Mouse (Mus musculus): ENCODE measurements around the gene Fuz.
A peak's percentile ranks its signal among the peaks of the same experiment; 100 is the strongest.

Gene Fuz

DNA sequence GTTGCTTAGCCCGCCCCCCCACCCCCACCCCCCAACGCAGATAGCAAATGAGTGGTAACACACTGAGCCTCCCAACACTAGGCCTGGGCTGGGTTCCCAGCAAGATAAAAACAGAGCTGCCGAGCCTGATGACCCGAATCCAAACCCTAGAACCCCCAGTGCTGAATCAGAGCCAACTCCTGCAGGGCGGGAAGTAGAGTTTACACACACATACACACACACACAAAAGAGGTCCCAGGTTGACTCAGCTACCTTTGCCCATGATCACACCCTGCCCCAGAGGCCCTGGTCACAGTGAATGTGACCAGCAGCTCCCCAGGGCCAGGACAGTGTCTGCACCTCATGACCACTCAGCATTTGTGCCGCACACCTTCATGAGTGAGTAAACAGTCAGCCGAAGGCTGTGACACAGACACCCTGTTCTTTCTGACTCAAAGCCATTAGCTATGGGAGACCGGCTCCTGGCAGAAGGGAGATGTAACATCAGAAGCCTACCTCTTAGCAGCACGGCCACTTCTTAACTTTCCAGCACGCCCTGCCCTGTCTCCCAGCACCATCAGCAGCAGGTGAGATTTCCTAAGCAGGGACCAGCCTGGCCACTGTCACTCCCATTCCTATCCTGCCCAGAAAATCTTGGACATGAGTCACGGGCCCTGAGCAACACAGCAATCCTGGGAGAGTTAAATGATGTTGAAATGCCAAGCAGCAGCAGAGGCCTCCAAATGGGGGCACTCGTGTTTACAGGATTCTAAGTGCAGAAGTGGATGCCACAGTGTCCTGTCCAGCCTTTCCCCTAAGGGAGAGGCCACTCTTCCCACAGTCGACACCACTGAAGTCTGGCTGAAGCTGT is 7.4 kb upstream of the Fuz start:
- DNase-seq (ENCODE audit: low spot score in 2 of 2) = no peak

DNA sequence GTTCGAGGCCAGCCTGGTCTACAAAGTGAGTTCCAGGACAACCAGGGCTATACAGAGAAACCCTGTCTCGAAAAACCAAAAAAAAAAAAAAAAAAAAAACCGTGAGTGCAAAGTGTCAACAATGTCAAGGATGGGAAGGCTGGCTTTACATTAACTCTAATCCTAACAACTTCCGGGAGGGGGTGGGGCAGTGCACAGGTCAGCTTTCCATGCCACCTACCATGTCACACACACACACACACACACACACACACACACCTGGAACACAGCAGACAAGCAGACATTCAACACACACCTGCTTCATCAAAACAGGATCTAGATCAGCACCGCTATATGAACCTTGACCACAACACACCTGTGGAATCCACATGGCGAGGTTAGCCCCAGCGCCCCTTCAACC is 5.7 kb upstream of the Fuz start:
- DNase-seq (ENCODE audit: low spot score in 2 of 2) = no peak

DNA sequence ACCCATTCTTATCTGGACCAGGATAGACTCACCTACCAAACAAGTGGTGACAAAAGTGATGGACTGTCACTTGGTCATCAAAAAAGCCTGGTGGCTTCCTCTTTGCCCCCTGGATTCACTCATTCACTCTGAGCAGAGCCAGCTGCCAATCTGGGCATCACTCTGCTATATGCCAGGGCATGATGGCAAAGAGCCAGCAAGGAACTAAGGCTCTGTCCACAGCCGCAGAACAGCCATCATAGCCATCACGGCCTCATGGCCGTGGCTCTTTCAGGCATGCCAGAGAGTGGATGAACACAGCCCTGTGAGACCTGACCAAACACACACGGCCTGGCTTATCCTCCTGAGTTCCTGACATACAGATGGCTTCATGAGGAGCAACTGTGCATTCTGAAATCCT is 5.1 kb upstream of the Fuz start:
- DNase-seq (ENCODE audit: low spot score in 2 of 2) = no peak

DNA sequence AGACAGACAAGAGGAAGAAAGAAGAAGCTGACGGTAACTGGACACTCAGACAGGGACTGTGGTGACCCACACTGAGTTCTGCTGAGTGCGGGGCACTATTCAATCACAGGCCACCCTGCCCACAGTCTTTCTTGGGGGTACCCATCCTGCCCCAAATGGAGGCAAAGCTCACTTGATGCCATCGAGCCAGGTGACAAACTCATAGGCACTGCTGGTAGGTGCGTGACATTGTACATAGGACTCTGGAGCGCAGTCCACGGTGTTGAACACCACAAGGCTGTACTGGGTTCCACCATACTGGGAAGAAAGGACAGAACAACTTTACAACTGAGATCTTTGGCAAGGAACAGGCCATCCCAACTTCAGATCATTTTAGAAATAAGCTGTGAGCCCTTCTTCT is 4.3 kb upstream of the Fuz start:
- no peak for DNase-seq (ENCODE audit: low spot score in 2 of 2)

DNA sequence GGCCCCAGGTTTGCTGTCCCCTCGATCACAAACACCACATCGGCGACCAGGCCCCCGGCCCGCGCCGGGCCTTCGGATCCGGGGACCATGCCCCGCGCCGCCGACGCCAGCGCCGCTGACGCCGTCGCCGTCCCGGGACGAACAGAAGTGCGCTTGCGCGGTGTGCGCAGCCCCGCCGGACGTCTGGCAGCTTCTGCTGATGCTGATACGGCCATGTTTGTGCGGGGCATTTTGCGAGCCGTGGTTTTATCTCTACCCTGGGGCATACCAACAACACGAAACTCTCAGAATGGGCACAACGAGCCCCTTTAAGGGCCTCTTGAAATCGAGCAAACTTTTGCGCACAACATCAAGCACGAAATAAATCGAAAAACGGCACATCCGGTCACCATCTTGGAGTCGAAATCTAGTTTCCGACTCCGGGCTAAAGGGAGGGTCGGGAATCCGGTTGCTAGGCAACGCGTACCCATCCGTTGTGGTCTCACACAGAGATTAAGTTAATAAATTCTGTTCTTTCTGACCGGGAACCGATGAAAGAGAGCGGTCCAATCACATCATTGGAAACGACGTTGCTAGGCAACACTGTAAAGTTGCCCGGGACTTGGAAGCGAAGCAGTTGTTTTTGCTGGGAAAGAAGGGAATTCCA is 3.5 kb upstream of the Fuz start, which contains the start of gene Med25:
Gene Med25, minus strand, starts transcription at position 437 of the 646 bp plus-strand sequence.
- DNase-seq (ENCODE audit: low spot score in 2 of 2) = peak; percentile 93 to 95

DNA sequence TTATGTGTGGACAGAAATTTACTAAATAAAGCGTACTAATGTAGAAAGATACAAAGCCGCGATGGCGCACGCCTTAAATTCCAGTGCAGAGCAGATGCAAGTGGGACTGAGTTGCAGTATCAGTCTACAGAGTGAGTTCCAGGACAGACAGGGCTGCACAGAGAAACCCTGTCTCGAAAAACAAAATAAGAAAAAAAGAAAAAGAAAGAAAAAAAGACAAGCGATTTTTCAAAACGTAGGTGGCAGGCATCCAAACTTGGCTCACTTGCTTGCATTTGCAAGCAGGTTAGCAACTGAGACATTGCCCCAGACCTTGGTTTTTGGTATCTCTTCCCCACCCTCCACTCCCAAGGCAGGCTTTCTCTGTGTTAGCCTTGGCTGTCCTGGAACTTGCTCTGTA is 2.7 kb upstream of the Fuz start:
- no peak for DNase-seq (ENCODE audit: low spot score in 2 of 2)

DNA sequence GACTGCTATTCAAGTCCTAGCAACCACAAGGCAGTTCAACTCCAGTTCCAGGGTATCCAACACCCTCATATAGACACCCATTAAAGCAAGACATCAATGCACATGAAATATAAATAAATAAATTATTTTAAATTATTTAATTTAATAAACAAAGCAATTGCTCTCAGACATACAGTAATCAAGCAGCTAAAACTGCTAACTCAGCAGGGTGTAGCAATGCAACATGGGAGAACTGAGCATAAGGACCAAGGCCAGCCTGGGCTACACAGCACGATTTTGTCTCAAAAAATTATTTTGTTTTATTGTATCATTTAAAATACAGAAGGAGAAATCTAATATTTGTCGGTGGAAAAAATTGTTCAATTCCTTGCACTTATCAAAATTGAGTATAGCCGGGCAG is 1.7 kb upstream of the Fuz start:
- DNase-seq (ENCODE audit: low spot score in 2 of 2) = no peak

DNA sequence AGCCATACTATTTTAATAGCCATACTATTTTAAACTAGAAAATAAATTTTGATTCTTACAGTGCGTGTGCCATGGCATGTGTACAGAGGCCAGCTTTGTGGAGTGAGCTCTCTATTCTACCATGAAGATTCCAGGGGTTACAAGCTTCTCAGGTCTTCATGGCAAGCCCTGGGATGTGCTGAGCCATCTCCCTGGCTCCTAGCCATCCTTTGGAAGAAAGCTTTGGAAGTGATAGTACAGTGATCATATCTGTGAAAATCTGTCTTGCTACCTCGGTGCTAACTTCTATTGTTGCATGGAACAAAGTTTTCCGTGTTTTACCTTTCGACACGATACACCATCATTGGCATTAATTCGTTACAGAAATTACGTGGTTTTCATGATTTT is 680 bp upstream of the Fuz start:
- DNase-seq (ENCODE audit: low spot score in 2 of 2) = no peak

DNA sequence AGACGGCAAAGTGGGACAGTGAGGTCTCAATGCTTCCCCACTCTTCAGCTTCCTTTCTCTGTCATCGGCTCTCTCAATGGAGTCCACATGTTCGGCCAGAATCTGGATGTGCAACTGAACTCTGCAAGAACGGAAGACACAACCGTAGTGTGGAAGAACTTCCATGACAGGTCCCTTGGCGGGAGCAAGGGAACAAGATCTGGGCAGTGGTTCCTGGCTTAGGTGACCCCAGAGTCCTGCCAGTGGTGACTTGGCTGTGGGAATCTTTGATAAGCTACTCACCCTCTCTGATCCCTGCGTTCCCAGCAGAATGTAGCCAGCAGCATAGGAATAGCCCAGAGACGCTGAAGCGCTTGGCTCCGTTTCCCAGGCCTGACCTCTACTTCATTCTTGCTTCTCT is 620 bp downstream of the Fuz start:
- no peak for DNase-seq (ENCODE audit: low spot score in 2 of 2)

DNA sequence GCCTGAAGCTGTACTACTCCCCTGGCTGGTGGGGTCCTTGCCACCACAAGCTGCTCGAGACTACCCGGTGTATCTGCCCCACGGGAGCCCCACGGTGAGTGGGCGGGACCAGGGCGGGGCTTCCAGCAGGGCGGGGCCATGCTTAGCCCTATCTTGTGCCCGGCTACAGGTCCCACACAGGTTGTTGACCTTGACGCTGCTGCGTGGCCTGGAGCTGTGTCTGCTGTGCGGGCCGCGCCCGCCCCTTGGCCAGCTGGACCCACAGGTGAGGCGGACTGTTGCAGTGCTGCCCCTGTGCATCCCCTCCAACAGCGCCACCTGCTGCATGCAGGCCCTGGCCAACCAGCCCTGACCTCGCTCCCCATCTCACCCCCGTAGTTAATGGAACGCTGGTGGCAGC is 2.7 kb downstream of the Fuz start:
- no peak for DNase-seq (ENCODE audit: low spot score in 2 of 2)

DNA sequence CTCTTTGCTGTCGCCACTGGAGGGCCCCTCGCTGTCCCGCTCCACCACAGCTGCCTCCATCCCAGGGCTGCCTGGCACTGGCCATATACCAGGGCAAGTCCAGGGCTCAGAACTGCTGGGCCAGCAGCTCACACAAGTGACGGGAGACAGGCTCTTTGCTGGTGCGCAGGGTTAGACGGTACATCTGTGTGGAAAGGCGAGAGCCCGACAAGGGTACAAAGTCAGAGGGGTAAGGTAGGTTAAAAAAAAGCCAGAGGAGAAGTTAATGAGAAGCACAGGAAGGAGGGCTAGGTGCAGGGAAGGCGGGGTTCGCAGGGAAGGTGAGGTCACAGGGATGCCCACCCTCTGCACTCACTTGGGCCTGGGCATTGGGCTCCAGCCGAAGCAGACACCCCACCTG is 4.8 kb downstream of the Fuz start:
- no peak for DNase-seq (ENCODE audit: low spot score in 2 of 2)

DNA sequence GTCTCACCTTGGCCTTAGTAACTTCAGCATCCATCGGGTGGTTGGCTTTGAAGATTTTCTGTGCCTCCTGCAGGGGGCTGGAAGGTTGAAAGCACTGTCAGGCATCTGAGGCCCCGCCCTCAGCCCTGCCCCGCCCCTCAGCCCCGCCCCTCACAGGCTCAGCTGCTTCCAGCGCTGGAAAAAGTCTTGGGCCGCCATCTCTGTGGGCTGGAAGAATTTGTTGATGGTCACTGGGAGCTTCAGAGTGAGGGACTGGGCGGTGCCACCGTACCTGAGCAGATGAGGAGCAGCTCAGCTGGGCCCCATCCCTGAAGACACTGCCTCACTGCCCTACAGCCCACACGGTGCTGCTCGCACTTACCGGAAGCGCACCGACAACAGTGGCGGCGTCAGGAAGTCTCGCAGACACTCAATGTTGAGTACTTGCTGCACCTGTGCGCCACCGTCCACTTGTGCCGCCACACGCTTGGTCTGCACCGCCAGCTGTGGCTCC is 5.4 kb downstream of the Fuz start:
- DNase-seq (ENCODE audit: low spot score in 2 of 2) = no peak

DNA sequence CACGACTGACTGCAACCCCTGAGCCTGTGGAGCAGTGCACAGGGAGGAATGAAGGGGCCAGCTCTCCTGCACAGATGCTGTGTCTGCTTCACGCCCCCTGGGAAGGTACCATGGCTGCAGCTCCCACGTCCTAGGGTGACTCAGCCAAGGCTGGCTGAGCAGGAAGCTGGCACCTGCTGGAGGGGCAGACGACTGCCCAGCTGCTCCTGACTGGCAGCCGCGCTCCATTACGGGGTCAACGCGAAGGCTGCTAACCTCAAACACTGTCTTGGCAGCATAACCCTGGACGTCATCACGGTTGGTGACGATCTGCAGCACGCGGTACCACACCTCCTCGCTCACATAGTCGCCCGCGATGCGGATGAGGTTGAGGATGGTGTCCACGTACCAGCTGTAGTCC is 9.6 kb downstream of the Fuz start:
- no peak for DNase-seq (ENCODE audit: low spot score in 2 of 2)

DNA sequence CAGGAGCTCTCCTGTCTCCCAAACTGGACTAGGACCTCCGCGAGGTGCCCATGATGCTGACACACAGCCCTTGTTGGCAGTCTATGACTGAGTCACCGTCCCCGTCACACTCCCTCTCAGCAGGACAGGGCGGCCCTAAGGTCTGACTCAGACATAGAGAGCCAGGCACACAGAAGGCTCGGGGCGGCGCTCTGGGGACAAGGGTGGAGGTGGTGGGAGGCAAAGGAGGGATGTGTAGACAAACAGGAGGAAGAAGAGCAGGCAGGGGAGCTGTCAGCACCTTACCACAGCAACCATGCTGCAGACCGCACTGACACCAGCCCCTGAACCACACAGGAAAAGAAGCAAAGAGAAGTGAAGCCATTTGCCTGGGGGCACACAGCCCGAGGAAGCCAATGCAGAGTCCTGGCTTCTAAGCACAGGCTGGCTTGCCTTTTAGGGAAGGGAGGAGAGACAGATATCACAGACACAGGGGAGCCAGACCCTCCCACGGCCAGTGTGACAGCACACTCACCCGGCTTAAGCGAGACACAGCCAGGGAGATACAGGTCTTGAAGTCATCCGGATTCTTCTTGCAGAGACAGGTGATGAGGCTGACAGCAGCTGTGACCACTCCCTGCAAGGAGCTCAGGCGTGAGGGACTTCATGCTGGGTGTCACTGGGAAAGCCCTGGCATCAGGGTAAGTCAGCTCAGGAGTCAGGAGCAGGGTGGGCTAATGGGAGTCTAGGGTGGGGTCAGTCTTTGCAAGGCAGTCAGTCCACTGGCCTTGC is 13.0 kb downstream of the Fuz start:
- no peak for DNase-seq (ENCODE audit: low spot score in 2 of 2)

DNA sequence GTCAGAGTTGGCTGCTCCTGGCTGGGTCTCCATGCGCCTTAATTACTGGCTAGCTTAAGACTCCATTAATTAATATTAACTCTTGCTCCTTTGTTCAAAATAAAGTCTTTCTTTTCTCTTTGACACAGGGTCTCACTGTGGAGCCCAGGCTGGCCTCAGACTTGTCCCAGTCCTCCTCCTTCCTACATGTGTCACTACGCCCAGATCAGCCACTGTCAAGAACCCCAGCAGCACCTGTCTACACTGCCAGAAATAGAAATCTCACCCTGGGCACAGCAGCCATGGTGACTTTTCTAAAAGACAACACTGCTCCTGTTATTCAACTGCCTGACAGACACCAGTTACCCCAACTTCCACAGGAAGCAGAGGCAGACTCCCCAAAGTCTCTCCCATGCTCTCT is 18.5 kb downstream of the Fuz start:
- DNase-seq (ENCODE audit: low spot score in 2 of 2) = no peak

DNA sequence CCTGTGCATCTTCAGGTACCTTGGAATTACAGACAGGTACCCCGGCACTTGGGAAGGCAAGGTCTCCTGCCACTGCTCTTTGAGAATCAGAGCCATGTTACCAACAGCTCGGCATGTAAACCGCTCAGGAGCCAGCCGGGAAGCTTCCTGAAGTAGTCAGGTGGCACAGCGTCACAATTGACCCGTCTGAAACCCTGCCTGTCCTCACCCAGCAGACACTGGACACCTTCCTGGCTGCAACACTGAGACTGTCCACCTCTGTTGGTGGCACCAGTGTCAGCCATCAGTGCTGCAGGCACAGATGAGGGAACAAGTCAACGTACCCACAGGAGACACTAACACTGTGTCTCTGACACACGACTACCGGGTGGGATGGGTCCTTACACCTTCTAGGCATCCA is 19.4 kb downstream of the Fuz start:
- no peak for DNase-seq (ENCODE audit: low spot score in 2 of 2)

DNA sequence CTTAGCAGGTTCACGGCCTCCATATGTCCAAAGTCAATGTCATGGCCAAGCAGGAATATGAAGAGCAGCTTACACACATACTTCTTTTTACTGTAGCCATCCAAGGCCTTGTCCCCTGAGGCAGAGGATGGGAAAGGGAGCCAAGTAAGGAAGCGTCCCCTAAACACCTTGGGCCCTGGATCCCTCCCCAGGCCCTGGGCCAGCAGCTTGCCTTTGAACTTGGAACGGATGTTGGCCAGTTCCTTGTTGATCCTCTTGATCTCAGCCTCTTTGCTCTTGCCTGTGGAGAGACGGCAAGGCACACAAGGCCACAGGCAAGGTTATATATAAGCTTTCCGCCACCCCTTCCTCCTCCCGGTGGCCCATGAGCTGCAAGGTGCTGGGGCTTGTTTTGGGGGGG is 20.3 kb downstream of the Fuz start:
- DNase-seq (ENCODE audit: low spot score in 2 of 2) = no peak

DNA sequence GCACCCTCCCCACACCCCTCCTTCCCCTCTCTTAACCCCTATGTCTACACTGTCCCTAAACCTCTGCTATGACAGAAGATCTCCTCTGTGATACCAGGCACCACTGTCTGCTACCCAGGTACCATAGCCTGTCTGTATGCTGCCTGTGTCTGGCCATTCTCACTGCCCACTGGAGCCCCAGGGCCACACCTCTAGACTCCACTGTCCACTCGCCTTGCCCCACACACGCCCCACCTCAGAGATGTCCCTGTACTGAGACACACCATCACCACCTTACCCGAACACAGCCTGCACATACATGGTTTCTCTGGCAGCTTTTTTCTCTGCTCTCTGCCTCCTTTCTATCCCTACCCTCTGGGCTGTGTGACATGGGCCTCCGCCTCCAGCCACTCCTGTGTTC is 21.0 kb downstream of the Fuz start:
- no peak for DNase-seq (ENCODE audit: low spot score in 2 of 2)

DNA sequence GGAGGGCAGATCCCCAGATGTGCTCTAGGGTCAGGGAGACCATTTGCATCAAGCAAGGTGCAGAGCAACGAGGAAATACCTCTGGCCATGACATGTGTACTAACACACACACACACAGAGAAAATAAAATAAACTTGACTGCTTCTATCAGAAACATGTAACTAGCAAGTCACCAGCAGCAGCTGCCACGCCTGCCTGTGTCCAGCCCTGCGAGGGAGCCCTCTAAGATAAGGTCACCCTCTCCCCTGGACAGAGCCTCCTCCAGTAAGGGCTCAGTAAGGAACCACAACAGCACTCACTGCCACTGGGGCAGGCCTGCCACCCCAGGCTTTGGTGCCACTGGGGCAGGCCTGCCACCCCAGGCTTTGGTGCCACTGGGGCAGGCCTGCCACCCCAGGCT is 22.3 kb downstream of the Fuz start:
- DNase-seq (ENCODE audit: low spot score in 2 of 2) = no peak

DNA sequence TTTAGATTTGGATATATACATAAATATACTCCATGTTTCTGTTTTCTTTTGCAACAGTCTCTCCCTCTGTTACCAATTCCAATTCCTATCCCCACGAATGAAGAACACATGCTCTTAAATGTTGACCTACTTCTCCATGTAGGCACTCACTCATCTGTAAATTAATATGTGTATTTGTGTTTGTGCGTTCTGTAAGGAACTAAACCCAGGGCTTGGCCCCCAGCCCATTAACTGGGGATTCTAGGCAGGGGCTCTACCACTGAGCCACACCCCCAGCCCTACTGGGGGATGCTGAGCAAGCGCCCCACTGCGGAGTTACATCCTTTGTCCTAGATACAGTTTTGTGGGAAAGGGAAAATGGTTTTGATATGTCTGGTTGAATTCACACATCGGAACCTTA is 23.2 kb downstream of the Fuz start:
- no peak for DNase-seq (ENCODE audit: low spot score in 2 of 2)

DNA sequence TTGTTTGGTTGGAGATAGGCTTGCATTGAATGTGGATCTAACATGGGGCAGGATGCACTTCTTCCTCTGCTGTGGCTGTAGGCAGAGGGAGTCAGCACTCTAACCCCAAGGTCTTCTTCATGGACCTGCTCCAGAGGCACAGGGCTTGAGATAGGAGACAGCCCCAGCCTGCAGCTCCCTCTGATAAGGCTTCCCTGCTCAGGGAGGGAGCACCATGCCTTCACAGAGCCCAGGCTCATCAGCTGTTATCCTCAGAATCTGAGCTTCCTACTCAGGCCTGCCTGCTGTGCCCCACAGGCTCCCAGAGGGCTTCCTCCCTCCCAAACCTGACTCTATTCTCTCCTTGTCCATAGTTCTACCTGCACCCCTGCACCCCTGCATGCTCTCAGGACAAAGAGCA is 26.7 kb downstream of the Fuz start:
- no peak for DNase-seq (ENCODE audit: low spot score in 2 of 2)

DNA sequence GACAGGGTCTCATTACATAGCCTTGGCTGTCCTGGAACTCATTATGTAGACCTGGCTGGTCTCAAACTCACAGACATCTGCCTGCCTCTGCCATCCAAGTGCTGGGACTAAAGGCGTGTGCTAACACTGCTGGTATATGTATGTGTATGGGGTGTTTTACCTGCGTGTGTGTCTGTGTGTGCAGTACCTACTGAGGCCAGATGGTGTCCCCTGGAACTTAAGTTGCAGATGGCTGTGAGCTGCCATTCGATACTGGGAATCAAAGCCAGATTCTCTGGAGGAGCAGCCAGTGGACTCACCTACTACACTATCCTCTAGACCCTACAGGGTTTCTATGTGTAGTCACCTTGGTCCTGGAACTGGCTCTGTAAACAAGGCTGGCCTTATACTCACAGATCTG is 29.6 kb downstream of the Fuz start:
- DNase-seq (ENCODE audit: low spot score in 2 of 2) = no peak

DNA sequence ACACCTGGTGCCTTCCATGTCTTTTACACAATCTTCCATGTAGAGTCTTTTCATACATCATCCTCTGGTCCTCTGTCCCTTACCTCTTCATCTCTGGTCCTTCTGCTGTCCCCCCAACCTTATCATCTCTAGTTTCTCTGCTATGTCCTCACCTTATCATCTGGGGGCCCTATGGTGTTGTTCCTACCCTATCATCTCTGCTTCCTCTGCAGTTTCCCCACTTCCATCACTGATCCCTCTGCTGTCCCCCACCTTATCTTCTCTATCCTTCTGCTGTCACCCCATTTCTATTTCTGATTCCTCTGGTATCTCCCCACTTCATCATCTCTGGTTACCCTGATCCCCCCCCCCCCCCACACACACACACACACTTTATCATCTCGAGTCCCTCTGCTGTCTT is 32.7 kb downstream of the Fuz start:
- DNase-seq (ENCODE audit: low spot score in 2 of 2) = no peak

All from frontal cortex, postnatal 14 days (tissue).